Mouse (Mus musculus) adrenal gland, postnatal 14 days (tissue): Measurements from ENCODE around the gene Igf2bp3. TPM values are rescaled to one million over a fixed set of nuclear protein-coding genes. Genes with fewer than 3 reads are reported as not detected.

Source experiments
- DNase-seq: peaks from one replicate; pipeline ENCODE4 v3.0.0; 2021; ENCODE audit warnings: mixed read lengths
- total RNA-seq: library from RNA; stranded (reverse); gene quantifications from 2 replicates; pipeline ENCODE4 v1.2.3, GENCODE M21; 2021

Gene Igf2bp3
- total RNA-seq, 1 experiment from 2014 or later = 2.8 TPM

GRCm38 (mm10) chr6:49136739-49137138, 78.0 kb downstream of the Igf2bp3 start:
- DNase-seq = no peak

GRCm38 (mm10) chr6:49132352-49133090, 82.2 kb downstream of the Igf2bp3 start:
- DNase-seq = no peak

GRCm38 (mm10) chr6:49131855-49132254, 82.9 kb downstream of the Igf2bp3 start:
- DNase-seq = no peak

GRCm38 (mm10) chr6:49130328-49130727, 84.4 kb downstream of the Igf2bp3 start:
- peak; percentile 25 for DNase-seq

GRCm38 (mm10) chr6:49120370-49120769, 94.4 kb downstream of the Igf2bp3 start:
- DNase-seq = no peak

- no peak for DNase-seq
Observed at GRCm38 (mm10) chr6:49119462-49120135, 95.2 kb downstream of the Igf2bp3 start.

- no peak for DNase-seq
Observed at GRCm38 (mm10) chr6:49118446-49118845, 96.3 kb downstream of the Igf2bp3 start.

- DNase-seq = peak; percentile 61
Observed at GRCm38 (mm10) chr6:49116241-49116640, 98.5 kb downstream of the Igf2bp3 start.

- DNase-seq = no peak
Observed at GRCm38 (mm10) chr6:49115550-49115949, 99.2 kb downstream of the Igf2bp3 start.

- no peak for DNase-seq
Observed at GRCm38 (mm10) chr6:49114457-49114856, 100.3 kb downstream of the Igf2bp3 start.

GRCm38 (mm10) chr6:49113895-49114294, 100.9 kb downstream of the Igf2bp3 start:
- DNase-seq = no peak

GRCm38 (mm10) chr6:49109196-49109595, 105.6 kb downstream of the Igf2bp3 start:
- DNase-seq = no peak

GRCm38 (mm10) chr6:49106746-49107500, 107.8 kb downstream of the Igf2bp3 start:
- no peak for DNase-seq

- no peak for DNase-seq
Observed at GRCm38 (mm10) chr6:49099086-49099485, 115.7 kb downstream of the Igf2bp3 start.

- peak; percentile 48 for DNase-seq
Observed at GRCm38 (mm10) chr6:49097596-49098110, 117.1 kb downstream of the Igf2bp3 start.

GRCm38 (mm10) chr6:49096933-49097461, 117.8 kb downstream of the Igf2bp3 start:
- DNase-seq = peak; percentile 87

GRCm38 (mm10) chr6:49096421-49096820, 118.3 kb downstream of the Igf2bp3 start:
- peak; percentile 69 for DNase-seq

GRCm38 (mm10) chr6:49094968-49095367, 119.8 kb downstream of the Igf2bp3 start:
- DNase-seq = peak; percentile 57

- DNase-seq = no peak
Observed at GRCm38 (mm10) chr6:49083008-49083407, 131.7 kb downstream of the Igf2bp3 start.

- no peak for DNase-seq
Observed at GRCm38 (mm10) chr6:49079313-49079712, 135.4 kb downstream of the Igf2bp3 start.

GRCm38 (mm10) chr6:49077894-49078293, 136.9 kb downstream of the Igf2bp3 start:
- DNase-seq = no peak

GRCm38 (mm10) chr6:49074117-49074490, 140.7 kb downstream of the Igf2bp3 start:
- peak; percentile 29 for DNase-seq
